Mouse (Mus musculus) ES-Bruce4 (cell line): ENCODE data around the gene Fkbp5.

Experiments
- CTCF ChIP-seq: IDR thresholded peaks from one replicate; pipeline ENCODE4 v1.8.1; 2011; ENCODE audit warnings: low read depth, low read length
- EP300 ChIP-seq: IDR thresholded peaks from 2 replicates; pipeline ENCODE4 v1.6.1; 2011; ENCODE audit warnings: low read depth, low read length; ENCODE audit not compliant: insufficient read depth
- POLR2A ChIP-seq: IDR thresholded peaks from one replicate; pipeline ENCODE4 v1.8.1; 2011; ENCODE audit warnings: low read length; ENCODE audit not compliant: insufficient read depth

DNA sequence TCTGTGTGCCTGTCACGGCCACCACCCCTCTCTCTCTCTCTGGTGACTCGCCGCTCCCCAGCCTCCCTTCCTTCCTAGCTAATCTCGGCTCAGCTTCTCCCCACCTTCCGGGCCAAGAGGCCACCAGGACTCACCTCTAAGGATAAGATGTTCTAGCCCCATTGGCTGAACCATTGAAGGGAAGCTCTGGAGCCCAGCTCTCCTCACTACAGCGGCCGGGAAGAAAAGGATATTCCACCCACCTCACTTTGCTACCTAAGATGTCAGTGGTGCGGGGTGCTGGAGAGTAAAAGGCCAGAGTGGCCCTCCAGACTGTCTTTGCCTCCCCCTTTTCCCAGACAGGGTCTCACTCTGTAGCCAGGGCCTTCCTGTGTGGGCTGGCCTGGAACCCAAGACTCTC, 152.2 kb downstream of the Fkbp5 start, which contains the start of gene Tulp1:
- TF ChIP-seq POLR2A: no peak
- no peak for TF ChIP-seq EP300
- TF ChIP-seq CTCF: no peak
